Mouse (Mus musculus): ENCODE measurements around the gene Kcng4.
A peak's percentile ranks its signal among the peaks of the same experiment; 100 is the strongest.

The Kcng4 gene

GRCm38 (mm10) chr8:119641058-119641457, 5.6 kb upstream of the Kcng4 start:
- DNase-seq (ENCODE audit: low spot score in 2 of 2): no peak

GRCm38 (mm10) chr8:119639798-119640197, 4.3 kb upstream of the Kcng4 start:
- no peak for DNase-seq (ENCODE audit: low spot score in 2 of 2)

- DNase-seq (ENCODE audit: low spot score in 2 of 2): no peak
These were observed 2.8 kb upstream of the Kcng4 start for GRCm38 (mm10) chr8:119638261-119638660.

- DNase-seq (ENCODE audit: low spot score in 2 of 2): no peak
These were observed 1.9 kb upstream of the Kcng4 start for GRCm38 (mm10) chr8:119637381-119637780.

- DNase-seq (ENCODE audit: low spot score in 2 of 2): no peak
These were observed 1.3 kb upstream of the Kcng4 start for GRCm38 (mm10) chr8:119636766-119637165.

- DNase-seq (ENCODE audit: low spot score in 2 of 2): no peak
These were observed 478 bp upstream of the Kcng4 start for GRCm38 (mm10) chr8:119635958-119636357.

GRCm38 (mm10) chr8:119634616-119635336, 704 bp downstream of the Kcng4 start:
- peak; percentile 13 to 19 for DNase-seq (ENCODE audit: low spot score in 2 of 2)

GRCm38 (mm10) chr8:119632909-119633308, 2.6 kb downstream of the Kcng4 start:
- no peak for DNase-seq (ENCODE audit: low spot score in 2 of 2)

- DNase-seq (ENCODE audit: low spot score in 2 of 2): no peak
These were observed 3.2 kb downstream of the Kcng4 start for GRCm38 (mm10) chr8:119632246-119632645.

GRCm38 (mm10) chr8:119630841-119631240, 4.6 kb downstream of the Kcng4 start:
- no peak for DNase-seq (ENCODE audit: low spot score in 2 of 2)

- no peak for DNase-seq (ENCODE audit: low spot score in 2 of 2)
These were observed 7.7 kb downstream of the Kcng4 start for GRCm38 (mm10) chr8:119627613-119628359.

GRCm38 (mm10) chr8:119627199-119627598, 8.3 kb downstream of the Kcng4 start:
- DNase-seq (ENCODE audit: low spot score in 2 of 2): no peak

- DNase-seq (ENCODE audit: low spot score in 2 of 2): no peak
These were observed 9.7 kb downstream of the Kcng4 start for GRCm38 (mm10) chr8:119625788-119626187.

GRCm38 (mm10) chr8:119624916-119625315, 10.6 kb downstream of the Kcng4 start:
- no peak for DNase-seq (ENCODE audit: low spot score in 2 of 2)

GRCm38 (mm10) chr8:119623744-119624143, 11.7 kb downstream of the Kcng4 start:
- no peak for DNase-seq (ENCODE audit: low spot score in 2 of 2)

- no peak for DNase-seq (ENCODE audit: low spot score in 2 of 2)
These were observed 12.4 kb downstream of the Kcng4 start for GRCm38 (mm10) chr8:119623061-119623460.

GRCm38 (mm10) chr8:119622555-119622954, 12.9 kb downstream of the Kcng4 start:
- no peak for DNase-seq (ENCODE audit: low spot score in 2 of 2)

- DNase-seq (ENCODE audit: low spot score in 2 of 2): no peak
These were observed 14.5 kb downstream of the Kcng4 start for GRCm38 (mm10) chr8:119620848-119621465.

GRCm38 (mm10) chr8:119620116-119620840, 15.2 kb downstream of the Kcng4 start:
- no peak for DNase-seq (ENCODE audit: low spot score in 2 of 2)

- DNase-seq (ENCODE audit: low spot score in 2 of 2): no peak
These were observed 16.6 kb downstream of the Kcng4 start for GRCm38 (mm10) chr8:119618887-119619286.

- DNase-seq (ENCODE audit: low spot score in 2 of 2): no peak
These were observed 17.9 kb downstream of the Kcng4 start for GRCm38 (mm10) chr8:119617586-119617985.

- no peak for DNase-seq (ENCODE audit: low spot score in 2 of 2)
These were observed 18.7 kb downstream of the Kcng4 start for GRCm38 (mm10) chr8:119616811-119617210.

All from frontal cortex, postnatal 36 days (tissue).